Mouse (Mus musculus) erythroblast, embryonic 14.5 days (primary cell): ENCODE measurements around the gene Tecpr1.

Source experiments
- GATA1 ChIP-seq: IDR thresholded peaks from 2 replicates; pipeline ENCODE4 v1.6.1; 2012; ENCODE audit warnings: low read length, inconsistent platforms, mixed read lengths
- TAL1 ChIP-seq: IDR thresholded peaks from 3 replicates; pipeline ENCODE4 v1.6.1; 2012; ENCODE audit warnings: low read length, inconsistent platforms, mixed read lengths

DNA sequence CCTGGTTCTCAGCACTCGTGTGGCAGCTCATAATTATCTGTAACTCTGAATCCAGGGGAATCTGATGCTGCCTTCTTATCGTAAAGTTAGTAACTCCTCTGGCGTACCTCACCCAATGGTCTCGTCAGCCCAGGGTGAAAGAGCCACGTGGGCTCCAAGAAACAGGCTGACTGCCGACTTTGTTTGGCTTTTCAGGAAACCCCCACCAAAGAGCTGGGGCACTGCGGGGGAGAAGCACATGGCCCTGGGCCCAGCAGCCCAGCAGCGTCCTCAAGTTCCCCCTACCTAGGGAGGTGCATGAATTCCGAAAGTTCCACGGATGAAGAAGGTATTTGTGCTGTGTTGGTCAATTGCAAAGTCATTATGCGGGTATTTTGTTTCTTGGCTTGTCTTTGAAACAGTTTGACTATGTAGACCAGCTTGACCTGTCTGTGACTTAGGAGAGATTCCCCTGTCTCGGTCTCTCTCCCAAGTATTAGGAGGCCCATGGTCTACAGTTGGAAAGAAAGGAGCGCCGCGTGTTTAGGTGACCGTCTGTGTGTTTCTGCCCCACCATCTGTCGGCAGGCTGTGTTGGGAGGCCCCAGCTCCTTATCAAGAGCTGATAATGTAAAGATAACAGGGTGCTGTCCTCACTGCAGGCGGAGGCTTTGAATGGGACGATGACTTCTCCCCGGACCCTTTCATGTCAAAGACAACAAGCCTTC lies 40.7 kb downstream of the Tecpr1 start:
- TF ChIP-seq GATA1, result no peak
- TF ChIP-seq TAL1, result no peak
